13 mouse cellular contexts compared by ENCODE assay signal in the genomic region with DNA sequence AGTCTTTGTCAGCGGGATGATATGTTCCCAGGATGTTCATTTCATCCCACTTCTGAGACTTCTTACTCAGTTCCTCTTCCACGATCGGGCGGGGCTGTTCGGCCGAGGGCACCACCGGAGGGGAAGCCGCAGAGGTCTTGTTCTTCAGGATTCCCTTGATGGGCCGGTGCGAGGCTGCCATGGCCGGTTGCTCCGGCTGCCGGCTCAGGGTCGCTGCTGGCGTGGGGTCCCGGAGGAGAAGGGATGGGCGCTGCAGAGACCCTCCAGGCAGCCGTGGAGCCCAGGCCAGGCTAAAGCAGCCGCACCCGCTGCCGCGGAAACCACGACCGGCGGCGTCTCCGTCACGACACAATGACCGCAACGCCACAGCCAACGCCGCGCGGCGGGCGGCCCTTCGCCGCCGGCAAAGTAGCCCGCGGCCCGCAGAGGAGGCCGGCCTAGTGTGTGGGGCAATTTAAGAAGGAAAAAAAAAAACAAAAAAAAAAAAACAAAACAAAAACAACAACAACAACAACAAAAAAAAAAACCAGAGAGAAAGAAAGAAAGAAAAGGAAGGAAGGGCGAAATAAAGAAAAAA. TPM values are rescaled to one million over a fixed set of nuclear protein-coding genes. Genes with fewer than 3 reads are reported as not detected.
DNase-seq lines count a peak whose midpoint lies in the region; ATAC-seq and TF ChIP-seq lines count a peak whose summit lies in the region.
"Not testable (repeated sequence)": the region's sequence is repeated elsewhere in the genome, so short reads cannot be mapped to it uniquely, and the experiment has no call there.
"Had no signal": no experiment of that assay in that cellular context is flagged by ENCODE, and none has a peak within 500 bp of the region (broad histone marks: within the 10 kb centered on the region; RNA-seq: fewer than 3 reads in every experiment).

No protein-coding gene starts in this region.

- not testable (repeated sequence) for TF ChIP-seq EP300 in liver, embryonic 14.5 days (IDR thresholded peaks at IDR 0.05; ENCODE audit: low read depth)

- WGBS in embryonic facial prominence, embryonic 11.5 days: under 1% methylated on average over 42 of the region's 44 CpGs
- WGBS in forebrain, postnatal 0 days: 1% methylated on average over 43 of the region's 44 CpGs
- WGBS in hindbrain, embryonic 13.5 days: 1% methylated on average over 43 of the region's 44 CpGs
- 2% methylated on average over 43 of the region's 44 CpGs for WGBS in kidney, postnatal 0 days
- 2% methylated on average over 41 of the region's 44 CpGs for WGBS in liver, embryonic 14.5 days (ENCODE audit: insufficient replicate concordance)
- WGBS in midbrain, embryonic 15.5 days: 2% methylated on average over 44 of the region's 44 CpGs
- WGBS in stomach, embryonic 15.5 days: 2% methylated on average over 44 of the region's 44 CpGs

- H3K27me3 ChIP-seq in embryonic facial prominence, embryonic 11.5 days (ENCODE audit: control insufficient read depth, insufficient read depth, low read length); kidney, postnatal 0 days (ENCODE audit: insufficient read depth, low read length); liver, embryonic 14.5 days (ENCODE audit: control insufficient read depth, insufficient read depth, low read length); stomach, embryonic 15.5 days (replicated peaks): not testable (repeated sequence)
- H3K27me3 ChIP-seq in forebrain, postnatal 0 days (ENCODE audit: insufficient read depth, low read length): peaks cover 12% of the 10 kb centered on the region
- H3K27me3 ChIP-seq in hindbrain, embryonic 13.5 days: peaks cover 34% of the 10 kb centered on the region
- H3K27me3 ChIP-seq in midbrain, embryonic 15.5 days (replicated peaks): peaks cover 16% of the 10 kb centered on the region

- not testable (repeated sequence) for H3K4me1 ChIP-seq in embryonic facial prominence, embryonic 11.5 days (ENCODE audit: control insufficient read depth, insufficient read depth, low read length); forebrain, postnatal 0 days (ENCODE audit: insufficient read depth); hindbrain, embryonic 13.5 days (replicated peaks); kidney, postnatal 0 days (replicated peaks; ENCODE audit: insufficient read depth, low read length); liver, embryonic 14.5 days (replicated peaks; ENCODE audit: control insufficient read depth in 2 of 2, insufficient read depth in 2 of 2, low read length in 1 of 2); midbrain, embryonic 15.5 days; stomach, embryonic 15.5 days

- peak overlapping the region; percentile 32 for H3K4me3 ChIP-seq in embryonic facial prominence, embryonic 11.5 days (ENCODE audit: low read depth, low read length)
- peak overlapping the region; percentile 32 for H3K4me3 ChIP-seq in forebrain, postnatal 0 days (ENCODE audit: low read depth, low read length)
- H3K4me3 ChIP-seq in hindbrain, embryonic 13.5 days: peak overlapping the region; percentile 46
- H3K4me3 ChIP-seq in kidney, postnatal 0 days (replicated peaks; ENCODE audit: low read depth, low read length): peak overlapping the region; percentile 37
- peak overlapping the region in 1 of 2 experiments; percentile 27; a peak in 1 of 4 replicates for H3K4me3 ChIP-seq in liver, embryonic 14.5 days (ENCODE audit: insufficient read depth in 1 of 2, low read depth in 2 of 2, low read length in 2 of 2)
- H3K4me3 ChIP-seq in midbrain, embryonic 15.5 days: peak overlapping the region; percentile 45
- peak overlapping the region; percentile 42 for H3K4me3 ChIP-seq in stomach, embryonic 15.5 days (replicated peaks)

- not testable (repeated sequence) for TF ChIP-seq CTCF in forebrain, postnatal 0 days (IDR thresholded peaks at IDR 0.05; ENCODE audit: low read depth); kidney, postnatal 0 days (IDR thresholded peaks at IDR 0.05; ENCODE audit: low read depth); liver, embryonic 14.5 days (IDR thresholded peaks at IDR 0.05; ENCODE audit: low read depth)

- DNase-seq in Muller cell, postnatal 12 days (ENCODE audit: inconsistent ontology term): peak; percentile 54
- not testable (repeated sequence) for DNase-seq in embryonic facial prominence, embryonic 11.5 days (ENCODE audit: low spot score); forebrain, postnatal 0 days; kidney, postnatal 0 days (ENCODE audit: low spot score); liver, embryonic 14.5 days (ENCODE audit: low read depth in 3 of 3, low spot score in 3 of 3)

- not testable (repeated sequence) for H3K27ac ChIP-seq in embryonic facial prominence, embryonic 11.5 days (replicated peaks; ENCODE audit: low read depth, low read length); forebrain, postnatal 0 days (ENCODE audit: low read depth, low read length); hindbrain, embryonic 13.5 days; kidney, postnatal 0 days; liver, embryonic 14.5 days; midbrain, embryonic 15.5 days; stomach, embryonic 15.5 days

- not testable (repeated sequence) for H3K9me3 ChIP-seq in embryonic facial prominence, embryonic 11.5 days (replicated peaks; ENCODE audit: control insufficient read depth, low read length); forebrain, postnatal 0 days (ENCODE audit: low read length); hindbrain, embryonic 13.5 days; kidney, postnatal 0 days (replicated peaks; ENCODE audit: low read length); liver, embryonic 14.5 days (ENCODE audit: control insufficient read depth, low read length); midbrain, embryonic 15.5 days; stomach, embryonic 15.5 days

- not testable (repeated sequence) for ATAC-seq in embryonic facial prominence, embryonic 11.5 days (replicated peaks; ENCODE audit: insufficient number of reproducible peaks, low FRiP score, low TSS enrichment, low read depth); forebrain, postnatal 0 days; hindbrain, embryonic 13.5 days (ENCODE audit: low FRiP score); kidney, postnatal 0 days (replicated peaks; ENCODE audit: low FRiP score, low read depth); liver, embryonic 14.5 days (ENCODE audit: insufficient read depth); midbrain, embryonic 15.5 days (replicated peaks); stomach, embryonic 15.5 days (ENCODE audit: insufficient read depth, low FRiP score, low read depth)

- H3K9ac ChIP-seq in embryonic facial prominence, embryonic 11.5 days (replicated peaks; ENCODE audit: low read length): peak overlapping the region; percentile 53
- H3K9ac ChIP-seq in forebrain, postnatal 0 days: peak overlapping the region; percentile 53
- peak overlapping the region; percentile 72 for H3K9ac ChIP-seq in hindbrain, embryonic 13.5 days
- H3K9ac ChIP-seq in kidney, postnatal 0 days (ENCODE audit: low read depth, low read length): peak overlapping the region; percentile 37; the same call in 1 of the 2 replicates
- not testable (repeated sequence) for H3K9ac ChIP-seq in liver, embryonic 14.5 days (replicated peaks); stomach, embryonic 15.5 days
- peak overlapping the region; percentile 45 for H3K9ac ChIP-seq in midbrain, embryonic 15.5 days

- H3K4me2 ChIP-seq in embryonic facial prominence, embryonic 11.5 days (ENCODE audit: low read depth, low read length): peak overlapping the region; percentile 60
- H3K4me2 ChIP-seq in forebrain, postnatal 0 days (ENCODE audit: low read depth): peak overlapping the region; percentile 72
- H3K4me2 ChIP-seq in hindbrain, embryonic 13.5 days: peak overlapping the region; percentile 65
- peak overlapping the region; percentile 65 for H3K4me2 ChIP-seq in kidney, postnatal 0 days (ENCODE audit: low read length)
- H3K4me2 ChIP-seq in liver, embryonic 14.5 days (ENCODE audit: low read depth): peak overlapping the region; percentile 38
- peak overlapping the region; percentile 71 for H3K4me2 ChIP-seq in midbrain, embryonic 15.5 days
- peak overlapping the region; percentile 76 for H3K4me2 ChIP-seq in stomach, embryonic 15.5 days

- not testable (repeated sequence) for H3K36me3 ChIP-seq in embryonic facial prominence, embryonic 11.5 days (replicated peaks; ENCODE audit: control insufficient read depth, insufficient read depth, low read depth, low read length); forebrain, postnatal 0 days (ENCODE audit: insufficient read depth); hindbrain, embryonic 13.5 days; kidney, postnatal 0 days (ENCODE audit: insufficient read depth, low read length); liver, embryonic 14.5 days (replicated peaks; ENCODE audit: control insufficient read depth, insufficient read depth, low read depth); midbrain, embryonic 15.5 days (replicated peaks); stomach, embryonic 15.5 days

RNA-seq across cellular contexts. Expression of gene Dkk1, which starts 10.0 kb away (rescaled TPM):
- 20.1 and 24.5 TPM in 2 replicates for polyA plus RNA-seq in embryonic facial prominence, embryonic 11.5 days (2014; fragmentation: Nextera tagmentation; extraction: Ambion mirVana)
- 0.62 TPM in 1 of 2 replicates, not detected in the other for total RNA-seq in forebrain, postnatal 0 days (2014; rRNA removed)
- polyA plus RNA-seq in forebrain, postnatal 0 days (2015; fragmentation: Nextera tagmentation; extraction: Ambion mirVana): 0.13 and 0.16 TPM in 2 replicates
- polyA plus RNA-seq in hindbrain, embryonic 13.5 days (2015; fragmentation: Nextera tagmentation; extraction: Ambion mirVana): 0.91 and 1.1 TPM in 2 replicates
- polyA plus RNA-seq in kidney, postnatal 0 days (2015; fragmentation: Nextera tagmentation; extraction: Ambion mirVana): 25.7 and 26.9 TPM in 2 replicates
- 0.48 and 0.57 TPM in 2 replicates for polyA plus RNA-seq in liver, embryonic 14.5 days (2012; rRNA removed)
- polyA plus RNA-seq in liver, embryonic 14.5 days (2014; fragmentation: Nextera tagmentation; extraction: Ambion mirVana): 0.52 and 0.77 TPM in 2 replicates
- polyA plus RNA-seq in midbrain, embryonic 15.5 days (2015; fragmentation: Nextera tagmentation; extraction: Ambion mirVana): 2.0 and 2.5 TPM in 2 replicates
- polyA plus RNA-seq in stomach, embryonic 15.5 days (2015; fragmentation: Nextera tagmentation; extraction: Ambion mirVana): 0.78 and 0.84 TPM in 2 replicates
- total RNA-seq: common myeloid progenitor, adult 5-6 weeks; left cerebral cortex, postnatal 36 days; megakaryocyte progenitor cell, adult 5-6 weeks; MEL had no signal
- polyA plus RNA-seq: inflammation-experienced regulatory T-cells, adult 6 months had no signal
